Mouse (Mus musculus): ENCODE data around the gene Rad23b.

Gene Rad23b

DNA sequence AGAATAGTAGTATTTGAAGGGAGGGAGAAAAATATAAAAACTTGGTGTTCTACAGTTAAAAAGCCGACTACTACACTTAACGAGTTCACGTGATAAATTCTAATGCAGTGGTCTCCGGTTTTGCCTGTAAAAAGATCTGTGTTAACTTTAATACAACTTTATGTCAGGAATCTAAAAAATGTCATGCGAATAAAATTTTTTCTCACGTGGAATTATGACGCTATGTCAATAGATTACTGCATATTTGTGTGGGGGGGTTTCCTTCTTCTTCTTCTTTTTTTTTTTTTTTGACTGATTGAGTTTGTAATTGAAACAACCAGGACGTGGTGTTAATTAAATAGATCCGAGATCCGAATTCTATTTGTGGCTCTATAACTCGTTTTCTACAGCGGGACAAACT is 1.2 kb downstream of the Rad23b start:
- in situ Hi-C loops (cut with MboI; ENCODE audit: unreplicated experiment in 2 of 2), result loop anchor here in 1 of 2 experiments (25.0 kb wide), 2 partner anchors 1461 to 1914 kb away; partner anchors contain the start of genes Elp1, Fam206a and Slc44a1

DNA sequence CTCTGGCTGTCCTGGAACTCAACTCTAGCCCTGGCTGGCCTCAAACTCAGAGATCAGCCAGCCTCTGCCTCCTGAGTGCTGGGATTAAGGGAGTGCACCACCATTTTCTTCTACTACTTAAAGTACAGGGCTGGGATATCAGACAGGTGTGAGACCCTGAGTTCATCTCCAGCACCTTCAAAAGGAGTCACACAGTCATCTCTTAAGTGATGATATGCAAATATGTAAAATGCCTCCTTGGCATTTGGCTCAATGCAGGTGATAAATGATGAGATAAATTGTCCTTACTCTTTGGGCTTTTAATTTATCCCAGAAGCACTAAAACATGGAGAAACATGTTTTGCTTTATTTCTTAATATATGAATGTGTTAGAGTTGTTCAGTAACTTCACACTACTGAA is 2.0 kb downstream of the Rad23b start:
- in situ Hi-C loops (cut with MboI; ENCODE audit: unreplicated experiment in 2 of 2), result loop anchor here in 1 of 2 experiments (25.0 kb wide), 2 partner anchors 1460 to 1915 kb away; partner anchors contain the start of genes Elp1, Fam206a and Slc44a1

DNA sequence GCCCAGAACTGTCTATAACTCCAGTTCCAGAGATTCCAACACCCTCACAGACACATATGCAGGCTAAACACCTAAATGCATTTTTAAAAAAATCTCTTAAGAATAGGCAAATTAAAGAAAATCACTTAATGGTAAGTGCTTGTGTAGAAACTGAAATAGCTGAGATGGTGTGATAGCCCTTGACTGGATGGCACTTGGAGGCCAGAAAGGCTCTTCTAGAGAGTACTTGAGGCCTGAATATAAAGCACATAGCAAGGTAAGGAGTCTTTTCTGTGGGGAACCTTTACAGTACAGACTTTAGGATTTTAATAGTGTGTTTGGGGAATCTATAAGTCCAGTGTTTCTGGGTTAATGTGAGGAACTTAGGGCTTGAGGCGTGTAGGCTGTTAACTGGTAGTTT is 4.2 kb downstream of the Rad23b start:
- in situ Hi-C loops (cut with MboI; ENCODE audit: unreplicated experiment in 2 of 2), result loop anchor here in 1 of 2 experiments (25.0 kb wide), 2 partner anchors 1458 to 1917 kb away; partner anchors contain the start of genes Elp1, Fam206a and Slc44a1

DNA sequence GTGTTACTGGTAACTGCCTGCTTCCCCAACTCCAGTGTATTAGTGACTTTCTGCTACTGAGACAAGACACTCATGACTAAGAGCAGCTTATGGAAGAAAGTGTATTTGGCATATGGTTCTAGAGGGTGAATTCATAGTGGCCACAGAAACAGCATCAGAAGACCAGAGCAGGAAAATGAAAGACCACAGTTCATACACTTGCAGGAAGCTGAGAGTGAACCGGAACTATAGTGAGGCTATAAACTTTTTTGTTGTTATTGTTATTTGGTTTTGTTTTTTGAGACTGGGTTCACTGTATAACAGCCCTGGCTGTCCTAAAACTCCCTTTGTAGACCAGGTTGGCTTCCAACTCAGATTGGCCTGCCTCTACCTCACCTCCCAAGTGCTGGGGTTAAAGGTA is 6.0 kb downstream of the Rad23b start:
- in situ Hi-C loops (cut with MboI; ENCODE audit: unreplicated experiment in 2 of 2), result loop anchor here in 1 of 2 experiments (25.0 kb wide), 2 partner anchors 1456 to 1919 kb away; partner anchors contain the start of genes Elp1, Fam206a and Slc44a1

DNA sequence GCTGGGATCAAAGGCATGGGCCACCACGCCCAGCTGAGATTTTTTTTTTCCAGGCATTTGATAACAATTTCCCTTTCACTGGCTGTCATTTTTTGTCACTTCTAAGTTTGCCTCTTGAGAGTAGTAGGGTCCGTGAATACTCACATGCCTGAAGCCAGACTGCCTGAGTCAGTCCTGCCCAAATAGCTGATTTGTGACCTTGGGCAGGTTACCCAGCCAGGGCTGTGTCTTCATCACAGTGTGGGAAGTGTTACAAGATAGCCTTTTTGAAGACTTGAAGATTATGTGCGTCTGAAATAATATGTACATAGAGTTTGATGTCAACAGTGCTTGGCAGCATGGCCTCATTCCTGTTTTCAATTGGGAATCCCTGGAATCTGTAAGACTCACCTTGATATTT is 6.9 kb downstream of the Rad23b start:
- in situ Hi-C loops (cut with MboI; ENCODE audit: unreplicated experiment in 2 of 2), result loop anchor here in 1 of 2 experiments (25.0 kb wide), 2 partner anchors 1456 to 1919 kb away; partner anchors contain the start of genes Elp1, Fam206a and Slc44a1

DNA sequence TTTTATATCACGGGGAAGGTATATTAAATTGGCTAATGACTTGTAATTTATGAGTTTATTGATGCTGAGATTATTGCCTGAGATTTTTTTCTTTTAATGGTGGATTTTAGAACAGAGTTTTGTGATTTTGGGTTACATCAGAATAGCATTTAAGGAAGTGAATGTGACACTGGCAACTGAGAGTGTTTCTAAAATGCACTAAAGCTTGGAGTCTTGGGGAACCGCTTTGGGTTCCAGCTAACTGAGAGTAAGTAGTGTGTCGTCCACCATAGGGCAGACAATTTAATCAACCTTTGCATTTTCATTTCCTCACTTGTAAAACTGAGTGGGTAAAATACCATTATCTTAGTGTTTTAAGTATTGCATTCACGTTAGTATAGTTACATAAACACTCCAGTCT is 14.0 kb downstream of the Rad23b start:
- in situ Hi-C loops (cut with MboI; ENCODE audit: unreplicated experiment in 2 of 2), result loop anchor here (10.0 to 25.0 kb wide), 3 partner anchors 69 to 1927 kb away; partner anchors contain the start of genes Elp1 (in 1 of the 2), Fam206a (in 1 of the 2) and Slc44a1 (in 1 of the 2)

DNA sequence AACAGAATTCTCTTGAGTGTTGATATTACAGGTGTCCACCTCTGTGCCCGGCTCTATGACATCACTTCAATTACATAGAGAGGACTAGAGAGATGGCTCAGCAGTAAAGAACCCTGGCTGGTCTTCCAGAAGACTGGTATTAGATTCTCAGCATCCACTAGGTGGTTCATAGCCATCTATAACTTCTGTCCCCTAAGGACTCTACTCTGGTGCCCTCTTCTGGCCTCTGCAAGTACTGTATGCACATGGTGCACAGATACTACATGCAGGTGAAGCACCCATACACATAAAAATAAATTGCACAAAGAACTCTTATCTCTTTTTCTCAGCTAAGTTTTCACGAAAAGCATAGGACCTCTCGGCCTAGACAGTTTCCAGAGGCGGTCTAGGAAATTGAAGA is 14.5 kb downstream of the Rad23b start:
- in situ Hi-C loops (cut with MboI; ENCODE audit: unreplicated experiment in 2 of 2), result loop anchor here (10.0 to 25.0 kb wide), 3 partner anchors 70 to 1927 kb away; partner anchors contain the start of genes Elp1 (in 1 of the 2), Fam206a (in 1 of the 2) and Slc44a1 (in 1 of the 2)

DNA sequence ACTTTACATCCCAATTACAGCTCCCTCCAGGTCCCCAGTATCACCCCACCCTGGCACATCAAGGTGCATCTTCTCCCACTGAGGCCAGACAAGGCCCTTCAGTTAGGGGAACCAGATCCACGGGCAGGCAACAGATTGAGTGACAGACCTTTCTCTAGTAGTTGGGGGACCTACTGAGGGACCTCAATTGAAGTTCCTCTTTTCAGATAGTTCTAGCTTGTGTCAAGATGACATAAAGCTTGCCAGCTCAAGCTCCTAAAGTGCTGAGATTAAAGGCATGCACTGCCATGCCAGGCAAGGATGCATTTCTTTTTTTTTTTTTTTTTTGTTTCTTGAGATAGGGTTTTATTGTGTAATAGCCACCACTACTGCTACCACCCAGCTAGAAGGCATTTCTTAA is 16.2 kb downstream of the Rad23b start:
- in situ Hi-C loops (cut with MboI; ENCODE audit: unreplicated experiment in 2 of 2), result loop anchor here (10.0 to 25.0 kb wide), 3 partner anchors 71 to 1929 kb away; partner anchors contain the start of genes Elp1 (in 1 of the 2), Fam206a (in 1 of the 2) and Slc44a1 (in 1 of the 2)

DNA sequence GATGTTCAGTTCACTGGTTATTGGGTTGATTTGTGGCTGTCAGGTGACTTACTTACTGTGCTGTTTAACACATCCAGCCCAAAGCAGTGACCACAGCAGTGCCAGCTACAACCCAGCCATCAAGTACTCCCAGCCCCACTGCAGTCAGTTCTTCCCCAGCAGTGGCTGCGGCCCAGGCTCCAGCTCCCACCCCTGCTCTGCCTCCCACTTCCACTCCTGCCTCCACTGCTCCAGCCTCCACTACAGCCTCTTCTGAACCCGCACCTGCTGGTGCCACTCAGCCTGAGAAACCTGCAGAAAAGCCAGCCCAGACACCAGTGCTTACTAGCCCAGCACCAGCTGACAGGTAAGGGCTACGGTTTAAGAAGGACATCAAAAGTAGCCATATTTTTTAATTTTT is 20.3 kb downstream of the Rad23b start:
- in situ Hi-C loops (cut with MboI; ENCODE audit: unreplicated experiment in 2 of 2), result loop anchor here in 1 of 2 experiments (25.0 kb wide), 2 partner anchors 1442 to 1933 kb away; partner anchors contain the start of genes Elp1, Fam206a and Slc44a1

DNA sequence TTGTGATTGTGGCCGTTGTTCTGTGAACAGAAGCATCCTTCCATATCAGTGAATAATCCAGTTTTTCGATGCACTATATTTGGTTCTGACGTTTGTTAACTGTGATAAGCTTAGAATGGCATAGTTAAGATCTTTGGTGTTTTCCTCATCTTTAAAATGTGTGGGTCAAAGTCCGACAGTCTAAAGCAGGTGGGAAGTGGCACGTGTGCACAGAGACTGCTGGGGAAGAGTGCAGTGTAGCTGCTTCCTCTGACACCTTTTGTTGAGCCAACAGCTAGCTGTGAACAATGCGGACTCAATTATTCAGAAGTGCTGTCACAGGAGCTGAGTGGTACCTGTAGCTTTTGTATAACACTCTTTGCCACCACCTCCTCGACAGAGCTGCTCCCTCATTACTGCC is 21.5 kb downstream of the Rad23b start:
- in situ Hi-C loops (cut with MboI; ENCODE audit: unreplicated experiment in 2 of 2), result loop anchor here in 1 of 2 experiments (25.0 kb wide), 2 partner anchors 1441 to 1934 kb away; partner anchors contain the start of genes Elp1, Fam206a and Slc44a1

DNA sequence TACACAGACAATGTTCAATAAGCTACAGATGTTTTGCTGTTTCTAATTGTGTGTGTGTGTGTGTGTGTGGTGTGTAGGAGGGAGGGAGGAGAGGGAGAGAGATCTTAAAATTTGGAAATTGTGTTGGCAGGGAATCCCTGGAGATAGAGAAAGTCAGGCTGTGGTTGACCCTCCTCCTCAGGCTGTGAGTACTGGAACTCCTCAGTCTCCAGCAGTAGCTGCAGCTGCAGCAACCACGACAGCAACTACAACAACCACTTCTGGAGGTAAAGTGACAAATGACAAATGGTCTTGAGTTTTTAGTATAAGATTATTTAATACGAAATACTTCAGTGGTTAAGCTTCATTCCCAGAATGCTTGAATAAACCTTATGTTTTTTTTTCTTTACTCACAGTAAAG is 32.5 kb downstream of the Rad23b start:
- in situ Hi-C loops (cut with MboI; ENCODE audit: unreplicated experiment in 2 of 2), result loop anchor here in 1 of 2 experiments (25.0 kb wide), 1 partner anchor 830 kb away; no protein-coding TSS in a partner anchor

DNA sequence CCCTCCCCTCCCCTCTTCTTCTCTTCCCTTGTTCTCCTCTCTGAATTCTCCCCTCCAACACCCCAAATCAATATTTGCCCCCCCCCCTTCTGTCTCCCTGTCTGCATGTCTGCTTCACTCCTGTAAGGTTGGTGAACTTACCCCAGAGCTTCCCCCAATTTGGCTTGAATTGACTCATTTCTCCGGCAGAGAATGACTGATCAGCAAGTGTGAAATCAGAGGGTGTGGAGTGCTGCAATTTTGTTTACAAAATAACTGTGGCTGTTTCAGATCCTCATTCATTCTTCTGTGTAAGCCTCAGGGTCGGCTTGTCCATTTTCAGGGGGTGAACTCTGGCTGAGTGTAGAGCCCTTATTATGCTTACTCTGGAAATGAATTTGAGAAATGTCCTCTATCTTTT is 36.9 kb downstream of the Rad23b start:
- in situ Hi-C loops (cut with MboI; ENCODE audit: unreplicated experiment in 2 of 2), result loop anchor here in 1 of 2 experiments (25.0 kb wide), 1 partner anchor 826 kb away; no protein-coding TSS in a partner anchor

DNA sequence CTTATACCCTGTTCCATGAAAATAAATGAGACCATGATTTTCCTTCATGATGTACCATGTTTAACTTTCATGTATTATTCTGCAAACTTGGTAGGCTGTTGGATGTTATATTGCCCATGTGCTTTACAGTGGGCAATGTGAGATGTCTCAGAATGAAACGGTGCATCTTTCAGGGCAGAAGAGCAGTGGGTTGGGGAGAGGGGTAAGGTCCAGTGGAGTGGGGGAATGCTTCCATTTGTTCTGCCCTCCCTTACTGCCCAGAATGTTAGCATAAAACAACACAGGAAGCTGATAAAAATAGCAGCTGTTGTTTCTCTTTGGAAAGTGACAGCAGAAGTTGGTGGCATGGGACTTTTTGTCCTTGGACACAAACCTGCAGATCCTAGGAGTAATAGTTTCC is 41.6 kb downstream of the Rad23b start:
- in situ Hi-C loops (cut with MboI; ENCODE audit: unreplicated experiment in 2 of 2), result loop anchor here in 1 of 2 experiments (10.0 to 25.0 kb wide), 2 partner anchors 97 to 821 kb away; no protein-coding TSS in a partner anchor

DNA sequence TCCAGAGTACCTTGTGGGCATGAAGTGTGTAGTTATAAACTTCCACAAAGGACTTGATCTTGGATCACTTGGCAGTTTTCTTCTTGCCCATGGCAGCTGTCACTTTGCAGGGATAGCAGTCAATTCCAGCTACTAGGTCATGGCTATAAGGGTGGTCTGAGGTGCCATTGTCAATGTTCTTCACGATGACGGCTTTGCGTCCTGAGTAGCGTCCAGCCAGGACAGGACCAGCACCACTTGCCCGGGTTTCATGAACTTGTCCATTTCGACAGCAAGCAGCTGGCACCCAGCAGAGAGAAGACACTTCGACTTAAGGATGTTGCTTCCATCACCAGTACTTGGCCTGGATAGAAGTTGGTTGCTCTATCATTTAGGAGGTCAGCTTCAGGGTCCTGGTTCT is 42.6 kb downstream of the Rad23b start:
- in situ Hi-C loops (cut with MboI; ENCODE audit: unreplicated experiment in 2 of 2), result loop anchor here in 1 of 2 experiments (10.0 to 25.0 kb wide), 2 partner anchors 98 to 820 kb away; no protein-coding TSS in a partner anchor

DNA sequence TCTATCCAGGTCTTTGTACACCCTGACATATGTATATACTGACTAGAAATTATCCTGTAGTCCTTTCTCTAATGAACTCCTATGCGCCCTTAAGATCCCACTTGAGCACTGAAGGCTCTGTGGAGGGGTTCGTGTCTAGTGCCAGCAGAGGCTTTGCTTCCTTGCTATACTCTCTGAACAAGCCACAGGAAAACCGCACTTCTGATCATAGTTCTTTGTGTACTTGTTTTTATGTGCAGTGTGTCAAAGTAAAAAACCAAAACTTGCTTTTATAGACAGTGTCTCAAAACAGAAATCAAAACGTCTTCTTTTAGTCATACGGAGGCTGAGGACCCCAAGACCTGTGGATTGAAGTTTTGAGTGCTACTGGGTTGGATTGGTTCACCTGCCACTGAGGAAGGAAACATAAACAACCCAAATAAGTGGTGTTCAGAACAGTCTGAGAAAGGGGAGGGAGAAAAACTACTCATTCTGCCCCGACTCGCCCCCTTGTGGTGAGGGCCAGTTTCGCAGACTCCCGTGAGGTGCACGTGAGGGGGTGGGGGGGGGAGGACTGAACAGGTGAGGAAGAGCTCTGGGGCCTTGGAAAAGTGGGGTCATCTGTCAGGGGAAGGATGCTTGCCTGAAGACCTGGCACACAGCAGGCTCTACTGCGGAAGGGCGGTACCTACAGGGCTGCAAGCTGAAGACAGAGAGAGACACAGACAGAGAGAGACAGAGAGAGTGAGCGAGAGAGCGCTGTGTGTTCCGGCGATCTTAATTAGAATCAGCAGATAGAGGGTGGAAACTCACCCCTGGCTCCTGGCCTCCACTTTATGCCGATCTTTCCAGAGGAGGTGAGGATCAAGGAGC is 48.3 kb downstream of the Rad23b start:
- in situ Hi-C loops (cut with MboI; ENCODE audit: unreplicated experiment in 2 of 2), result loop anchor here (5.0 to 25.0 kb wide), 3 partner anchors 103 to 814 kb away; no protein-coding TSS in a partner anchor

DNA sequence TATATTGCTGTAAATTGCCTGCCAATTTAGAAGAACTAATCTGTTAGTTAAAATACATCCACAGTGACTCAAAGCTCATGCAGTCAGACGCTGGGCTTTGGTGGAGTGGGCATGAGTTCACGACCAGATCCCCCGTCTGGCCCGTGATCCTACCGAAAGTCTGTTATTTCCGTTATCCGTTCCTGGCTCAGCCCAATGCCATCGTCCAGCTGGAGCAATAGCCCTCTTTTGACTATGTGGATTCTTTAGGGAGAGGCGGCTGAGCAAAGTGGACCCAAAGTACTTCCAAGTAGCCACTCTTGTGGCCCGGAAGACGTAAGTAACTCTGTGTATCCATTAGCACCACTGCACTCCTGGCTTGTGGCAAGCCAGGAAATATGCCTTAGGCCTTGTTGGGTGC is 49.1 kb downstream of the Rad23b start:
- in situ Hi-C loops (cut with MboI; ENCODE audit: unreplicated experiment in 2 of 2), result loop anchor here (5.0 to 25.0 kb wide), 3 partner anchors 104 to 813 kb away; no protein-coding TSS in a partner anchor

DNA sequence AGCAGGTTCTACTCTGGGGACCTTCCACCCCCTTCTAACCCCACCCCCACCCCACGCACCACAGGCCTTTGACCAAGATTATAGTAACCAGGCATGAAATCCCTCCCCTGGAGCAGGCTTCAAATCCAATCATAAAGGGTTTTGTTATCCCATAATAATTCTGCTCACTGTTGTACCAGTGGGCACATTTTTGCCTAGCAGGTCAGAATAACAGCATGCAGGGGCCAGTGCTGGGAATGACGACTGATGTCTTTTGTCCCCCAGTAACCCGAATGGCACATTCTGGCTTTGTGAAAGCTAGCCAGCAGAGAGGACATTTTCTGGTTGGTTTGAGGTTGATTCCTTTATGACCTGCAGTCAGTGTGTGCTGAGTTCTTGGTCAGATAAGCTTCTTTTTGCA is 55.5 kb downstream of the Rad23b start:
- in situ Hi-C loops (cut with MboI; ENCODE audit: unreplicated experiment in 2 of 2), result no loop called here

DNA sequence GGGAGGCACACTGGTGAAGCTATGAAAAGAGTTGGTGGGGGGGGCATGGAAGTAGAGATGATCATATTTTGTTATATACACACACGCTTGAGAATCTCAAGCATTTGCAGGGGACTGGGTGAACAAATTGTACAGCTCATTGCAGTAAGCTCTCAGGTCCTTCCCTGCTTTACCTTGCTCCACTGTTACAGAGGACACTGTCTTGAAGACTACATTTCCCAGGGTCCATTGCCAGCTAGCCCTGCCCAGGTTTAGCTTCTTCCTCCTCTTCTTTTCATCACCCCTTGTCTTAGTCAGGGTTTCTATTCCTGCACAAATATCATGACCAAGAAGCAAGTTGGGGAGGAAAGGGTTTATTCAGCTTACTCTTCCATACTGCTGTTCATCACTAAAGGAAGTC is 56.7 kb downstream of the Rad23b start:
- in situ Hi-C loops (cut with MboI; ENCODE audit: unreplicated experiment in 2 of 2), result no loop called here

DNA sequence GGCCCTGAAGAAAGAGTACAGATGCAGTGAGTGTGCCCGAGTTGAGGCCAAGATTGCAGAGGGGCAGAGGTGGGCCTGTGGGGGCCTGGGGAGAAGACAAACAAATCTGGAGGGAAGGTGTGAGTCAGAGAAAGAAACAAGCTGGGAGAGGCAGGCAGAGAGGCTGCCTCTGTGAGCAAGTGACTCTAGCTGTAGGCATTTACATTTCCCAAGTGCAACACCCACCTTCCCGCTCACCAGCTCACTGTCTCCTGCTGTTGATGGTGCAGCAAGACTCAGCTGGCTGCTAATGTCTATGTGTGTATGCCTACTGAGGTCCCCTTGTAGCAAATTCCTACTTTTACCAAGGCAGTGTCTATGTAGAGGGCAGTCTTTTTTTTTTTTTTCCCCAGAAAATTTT is 58.2 kb downstream of the Rad23b start:
- in situ Hi-C loops (cut with MboI; ENCODE audit: unreplicated experiment in 2 of 2), result no loop called here

DNA sequence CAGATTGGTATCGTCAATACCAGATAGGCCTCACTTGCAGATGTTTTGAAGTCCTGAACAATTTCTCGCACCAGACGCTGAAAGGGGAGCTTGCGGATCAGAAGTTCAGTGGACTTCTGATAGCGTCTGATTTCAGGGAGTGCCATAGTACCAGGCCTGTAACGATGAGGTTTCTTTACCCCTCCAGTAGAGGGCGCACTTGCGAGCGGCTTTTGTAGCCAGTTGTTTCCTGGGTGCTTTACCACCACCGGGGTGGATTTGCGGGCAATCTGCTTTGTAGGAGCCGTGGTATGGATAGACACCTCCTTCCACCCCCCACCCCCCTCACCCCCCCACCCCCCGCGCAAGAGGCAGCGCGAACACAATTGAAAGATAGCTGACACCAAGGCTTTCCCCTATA is 59.2 kb downstream of the Rad23b start:
- in situ Hi-C loops (cut with MboI; ENCODE audit: unreplicated experiment in 2 of 2), result no loop called here
